Mouse (Mus musculus) frontal cortex, postnatal 14 days (tissue): ENCODE data around the gene Sgms1.
A peak's percentile ranks its signal among the peaks of the same experiment; 100 is the strongest.
"Not testable (repeated sequence)": the region's sequence is repeated elsewhere in the genome, so short reads cannot be mapped to it uniquely, and the experiment has no call there.

Experiments
- DNase-seq, 2 experiments: peaks; one replicate each; pipeline ENCODE4 v3.0.0; 2022; ENCODE audit warnings: low spot score in 2 of 2

Gene Sgms1

DNA sequence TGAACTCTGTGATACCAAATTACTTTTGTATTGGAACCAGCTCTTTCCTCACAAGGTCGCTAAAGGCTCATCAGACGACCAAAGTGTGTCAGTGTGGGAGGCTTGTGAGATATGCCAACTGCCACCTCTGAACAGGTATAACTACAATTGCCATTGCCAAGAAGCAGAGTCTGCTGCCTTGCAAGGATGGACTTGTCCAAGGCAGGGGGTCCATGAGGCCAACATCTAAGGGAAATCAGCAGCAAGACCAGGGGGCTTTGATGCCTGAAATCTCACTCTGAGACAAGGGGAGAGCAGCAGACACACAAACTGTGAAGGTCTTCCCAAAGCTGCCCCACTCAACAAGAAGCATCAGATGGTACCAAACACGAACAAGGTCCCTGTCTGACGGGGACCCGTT lies 251.6 kb downstream of the Sgms1 start:
- no peak for DNase-seq

DNA sequence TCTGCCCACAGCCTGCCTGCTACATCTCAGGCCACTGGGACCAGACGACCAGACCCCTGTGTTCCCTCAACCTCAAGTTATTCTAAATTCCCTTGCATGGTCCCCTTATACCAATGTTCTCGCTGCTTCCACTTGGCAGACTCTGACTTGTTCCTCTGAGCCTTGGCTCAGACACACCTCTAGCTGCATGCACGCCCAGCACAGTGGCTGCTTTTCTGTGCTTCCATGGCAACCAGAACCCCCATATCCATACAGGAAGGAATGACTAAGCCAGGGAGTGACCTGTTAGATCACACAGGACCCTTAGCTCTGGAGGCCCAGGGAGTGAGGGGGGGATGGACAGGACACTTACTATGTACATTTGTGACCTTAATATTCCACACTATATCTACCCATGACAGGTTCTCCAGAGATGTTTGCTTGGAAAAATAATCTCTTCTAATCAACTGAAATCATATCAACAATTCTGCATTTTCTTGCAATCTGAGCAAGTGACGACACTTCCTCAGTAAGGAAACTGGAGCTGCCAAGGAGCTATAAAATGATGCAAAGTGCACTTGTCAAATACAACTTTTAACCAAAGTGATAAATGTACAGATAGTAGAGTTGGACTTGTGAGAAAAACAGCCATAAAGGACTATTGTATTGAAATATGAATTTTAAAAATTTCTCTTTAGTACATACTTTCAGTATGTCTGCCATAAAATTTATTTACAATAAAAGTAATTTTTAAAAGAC lies 252.5 kb downstream of the Sgms1 start:
- DNase-seq: no peak

DNA sequence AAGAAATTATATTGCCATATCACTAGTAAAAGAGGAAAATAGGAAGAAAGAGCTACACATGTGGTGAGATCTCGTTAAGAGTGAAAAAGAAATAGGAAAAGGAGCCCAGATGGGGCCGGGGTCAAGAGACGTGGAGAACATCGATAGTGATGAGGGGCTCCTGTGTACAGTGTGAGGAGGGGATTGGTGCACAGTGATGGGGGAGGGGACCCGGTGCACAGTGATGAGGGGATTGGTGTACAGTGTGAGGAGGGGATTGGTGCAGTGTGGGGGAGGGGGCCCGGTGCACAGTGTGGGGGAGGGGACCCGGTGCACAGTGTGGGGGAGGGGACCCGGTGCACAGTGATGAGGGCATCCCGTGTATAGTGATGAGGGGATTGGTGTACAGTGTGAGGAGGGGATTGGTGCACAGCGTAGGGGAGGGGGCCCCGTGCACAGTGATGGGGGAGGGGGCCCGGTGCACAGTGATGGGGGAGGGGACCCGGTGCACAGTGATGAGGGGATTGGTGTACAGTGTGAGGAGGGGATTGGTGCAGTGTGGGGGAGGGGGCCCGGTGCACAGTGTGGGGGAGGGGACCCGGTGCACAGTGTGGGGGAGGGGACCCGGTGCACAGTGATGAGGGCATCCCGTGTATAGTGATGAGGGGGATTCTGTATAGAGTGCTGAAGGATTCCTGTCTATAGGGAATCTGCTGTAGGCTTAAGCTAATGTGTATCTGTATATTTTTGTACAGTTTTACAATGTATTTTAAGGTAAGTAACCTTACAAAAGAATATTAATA lies 257.6 kb downstream of the Sgms1 start:
- not testable (repeated sequence) for DNase-seq

DNA sequence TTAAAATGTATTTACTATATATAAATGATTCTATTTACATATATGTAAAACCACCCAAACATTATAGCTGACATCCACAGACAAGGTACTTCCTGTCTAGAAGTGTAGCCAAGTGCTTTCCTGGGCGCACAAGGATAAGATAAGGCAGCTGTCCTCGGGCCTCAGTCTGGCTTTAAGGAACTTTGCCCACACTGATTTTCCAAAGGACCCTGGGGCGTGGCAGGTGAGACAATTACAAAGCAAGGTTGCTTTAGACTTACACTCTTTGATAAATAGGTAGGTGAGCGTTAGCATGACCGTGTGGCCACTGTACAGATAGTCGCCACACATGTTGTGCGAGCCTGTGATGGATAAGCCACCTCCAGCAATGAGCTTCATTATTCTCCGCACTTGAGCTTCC lies 260.2 kb downstream of the Sgms1 start:
- no peak for DNase-seq

DNA sequence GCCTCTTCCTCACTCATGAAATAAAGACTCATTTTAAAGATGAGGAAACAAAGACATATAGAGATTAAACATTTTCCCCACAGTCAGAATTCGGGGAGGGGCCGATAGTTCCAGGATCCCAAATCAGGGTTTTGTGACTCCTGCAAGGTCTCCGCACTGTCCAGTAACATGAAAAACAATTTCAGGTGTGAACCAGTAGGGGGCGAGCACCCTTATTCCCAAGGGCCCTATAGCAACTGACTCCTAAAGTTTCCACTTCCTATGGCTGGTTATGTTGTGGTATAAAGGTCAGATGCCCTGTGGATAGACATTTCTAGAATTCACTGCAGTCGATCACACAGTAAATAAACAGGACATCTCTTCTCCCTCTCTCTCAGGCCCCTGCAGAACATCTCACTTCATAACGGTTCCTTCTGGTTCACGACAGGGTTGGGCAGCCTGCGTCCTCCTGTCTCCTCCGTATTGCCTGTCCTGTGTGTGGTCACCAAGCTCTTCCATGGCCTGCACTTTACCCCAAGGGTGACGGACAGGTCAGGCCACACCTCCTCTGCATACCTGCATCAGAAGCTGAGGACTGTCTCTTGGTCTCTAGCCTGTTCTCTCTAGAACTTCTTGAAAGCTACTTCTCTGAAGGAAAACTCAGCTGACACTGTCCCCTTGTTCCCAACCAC lies 262.2 kb downstream of the Sgms1 start:
- DNase-seq: no peak

DNA sequence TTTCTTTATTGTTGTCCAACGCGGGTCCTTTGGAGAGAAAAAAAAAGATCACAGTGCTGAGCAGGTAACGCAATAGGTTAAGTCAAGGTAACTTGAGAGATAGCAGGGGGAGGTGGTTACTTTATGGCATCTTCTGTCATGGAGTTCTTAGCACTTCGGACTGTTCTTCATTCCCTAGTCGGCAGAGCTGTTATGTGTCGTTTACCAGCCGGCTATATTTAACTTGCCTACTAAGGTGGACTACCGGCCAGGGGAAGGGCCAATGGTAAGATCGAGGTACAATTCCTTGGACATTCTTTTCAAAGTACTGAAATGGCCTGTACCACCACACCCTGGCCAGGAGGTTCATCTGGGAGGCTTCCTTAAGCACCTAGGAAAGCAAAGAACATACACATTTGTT lies 265.4 kb downstream of the Sgms1 start:
- no peak for DNase-seq

DNA sequence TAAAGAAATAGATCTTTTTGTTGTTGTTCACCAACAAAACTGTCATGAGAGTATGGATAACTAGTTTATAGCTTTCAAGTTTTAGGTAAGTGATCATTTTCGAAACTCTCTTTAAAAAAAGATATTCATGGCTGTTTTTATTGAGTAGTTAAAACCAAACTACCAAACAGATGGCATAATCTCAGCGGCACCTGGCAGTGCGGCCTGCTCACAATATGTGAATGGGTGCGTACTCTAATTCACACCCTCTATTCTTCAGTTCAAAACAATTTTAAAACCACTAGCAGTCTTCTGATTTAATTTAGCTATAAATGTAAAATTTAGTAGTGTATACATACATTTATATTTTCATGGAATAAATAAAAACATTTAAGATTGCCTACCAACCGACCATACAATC lies 266.3 kb downstream of the Sgms1 start:
- DNase-seq: no peak

DNA sequence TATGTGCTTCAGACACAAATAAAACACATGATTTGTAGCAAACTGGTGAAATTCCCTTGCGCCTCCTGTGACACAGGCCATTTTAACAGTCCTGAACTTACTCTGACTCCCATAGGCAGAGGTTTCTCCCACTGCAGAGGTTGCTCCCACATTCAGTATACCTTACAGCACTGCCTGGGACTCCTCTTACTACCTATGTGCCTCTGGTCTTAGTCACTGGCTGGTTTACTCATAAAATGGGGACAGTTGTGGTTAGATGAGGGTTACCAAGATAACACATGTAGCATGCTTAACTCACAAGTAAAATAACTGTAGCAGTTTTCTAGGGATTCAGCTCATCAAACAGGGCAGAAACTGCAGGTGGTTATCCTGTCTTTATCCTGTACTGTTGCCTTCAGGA lies 268.7 kb downstream of the Sgms1 start:
- no peak for DNase-seq

DNA sequence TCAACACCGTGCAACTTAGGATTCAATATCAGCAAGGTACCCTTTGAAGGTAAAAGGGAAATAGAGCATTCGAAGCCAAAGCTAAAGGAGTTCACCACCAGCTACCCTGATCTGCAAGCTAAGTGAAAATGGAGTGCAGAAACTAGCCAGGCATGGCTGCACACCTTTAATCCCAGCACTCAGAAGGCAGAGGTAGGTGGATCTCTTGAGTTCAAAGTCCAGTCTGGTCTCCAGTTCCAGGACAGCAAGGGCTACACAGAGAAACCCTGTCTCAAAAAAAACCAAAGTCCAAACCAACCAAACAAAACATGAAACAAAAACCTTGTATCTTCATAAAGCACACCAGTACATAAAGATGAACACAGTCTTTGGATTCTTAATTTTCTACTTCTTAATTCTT lies 269.8 kb downstream of the Sgms1 start:
- DNase-seq: no peak

DNA sequence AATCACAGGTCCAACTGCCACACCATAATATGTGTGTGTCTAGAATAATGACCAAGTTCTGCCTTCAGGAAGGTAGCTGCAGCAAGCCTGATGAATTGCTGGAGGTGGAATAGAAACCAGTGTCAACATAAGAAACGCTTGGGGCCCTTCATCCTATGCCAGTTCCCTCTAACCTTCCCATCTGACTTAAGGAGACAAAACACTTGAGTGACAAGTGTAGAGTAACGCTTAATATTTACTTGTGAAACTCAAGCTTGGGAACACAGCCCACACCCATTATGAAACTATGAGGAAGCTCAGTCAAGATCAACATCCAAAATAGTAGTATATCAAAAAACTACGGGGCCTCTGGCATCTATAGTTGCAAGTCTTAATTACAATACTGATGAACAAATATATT lies 271.0 kb downstream of the Sgms1 start:
- DNase-seq: no peak

DNA sequence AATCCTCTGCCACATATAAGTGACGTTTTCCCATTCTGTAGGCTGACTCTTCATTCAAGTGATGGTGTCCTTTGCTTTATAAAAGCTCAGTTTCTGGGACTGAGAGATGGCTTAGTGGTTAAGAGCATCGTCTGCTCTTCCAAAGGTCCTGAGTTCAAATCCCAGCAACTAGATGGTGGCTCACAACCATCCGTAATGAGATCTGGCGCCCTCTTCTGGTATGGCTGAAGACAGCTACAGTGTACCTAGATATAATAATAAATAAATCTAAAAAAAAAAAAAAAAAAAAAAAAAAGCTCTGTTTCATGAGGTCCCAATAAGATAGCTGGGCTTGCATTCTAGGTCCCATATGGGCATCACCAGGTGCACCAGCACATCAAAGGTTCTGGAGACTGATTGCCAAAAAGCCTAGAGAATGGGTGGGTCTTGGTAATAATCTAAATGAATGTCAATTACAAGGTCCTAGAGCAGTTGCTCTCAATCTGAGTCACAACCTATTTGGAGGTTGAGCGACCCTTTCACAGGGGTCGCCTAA lies 272.0 kb downstream of the Sgms1 start:
- DNase-seq: no peak

DNA sequence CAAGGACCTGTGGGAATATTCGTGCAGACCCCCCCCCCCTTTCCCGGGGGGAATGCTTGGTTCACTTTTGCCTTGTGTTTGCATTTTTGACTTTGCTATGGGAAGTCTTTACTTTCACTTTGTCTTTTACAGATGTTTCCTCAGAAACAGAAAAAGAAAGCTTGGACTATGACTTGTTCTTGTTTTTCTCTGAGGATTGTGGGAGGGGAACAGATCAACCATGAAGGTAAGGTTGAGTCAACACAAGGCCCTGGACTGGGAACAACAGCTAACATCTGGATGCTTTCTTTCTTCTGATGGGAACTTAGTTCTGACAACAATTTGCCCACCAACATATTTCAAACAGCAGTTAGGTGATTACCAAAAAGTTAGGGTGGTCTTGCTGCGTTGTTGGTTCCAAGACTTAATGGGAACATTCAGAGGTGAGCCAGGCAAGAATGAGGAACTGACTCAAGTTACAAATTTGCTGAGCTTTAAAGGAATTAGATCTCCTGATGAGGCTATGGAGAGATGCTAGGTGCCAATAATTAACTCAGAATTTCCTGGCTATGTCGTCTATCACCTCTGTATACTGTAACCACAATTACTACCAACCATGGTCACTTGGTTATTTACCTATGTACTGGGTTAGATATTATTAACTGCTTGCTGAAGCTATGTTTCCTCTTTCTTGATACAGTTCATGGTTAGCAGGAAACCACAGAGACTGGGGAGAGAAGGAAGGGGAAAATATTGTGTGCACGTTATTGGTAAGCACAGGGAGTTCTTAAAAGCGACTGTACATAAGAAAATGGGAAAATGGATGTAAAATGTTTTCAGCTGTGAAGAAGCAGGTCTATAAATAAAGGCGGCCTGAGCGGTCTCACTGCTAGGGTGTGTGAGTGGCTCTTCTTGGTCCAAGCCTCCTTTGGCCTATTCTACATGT lies 277.4 kb downstream of the Sgms1 start:
- no peak for DNase-seq

DNA sequence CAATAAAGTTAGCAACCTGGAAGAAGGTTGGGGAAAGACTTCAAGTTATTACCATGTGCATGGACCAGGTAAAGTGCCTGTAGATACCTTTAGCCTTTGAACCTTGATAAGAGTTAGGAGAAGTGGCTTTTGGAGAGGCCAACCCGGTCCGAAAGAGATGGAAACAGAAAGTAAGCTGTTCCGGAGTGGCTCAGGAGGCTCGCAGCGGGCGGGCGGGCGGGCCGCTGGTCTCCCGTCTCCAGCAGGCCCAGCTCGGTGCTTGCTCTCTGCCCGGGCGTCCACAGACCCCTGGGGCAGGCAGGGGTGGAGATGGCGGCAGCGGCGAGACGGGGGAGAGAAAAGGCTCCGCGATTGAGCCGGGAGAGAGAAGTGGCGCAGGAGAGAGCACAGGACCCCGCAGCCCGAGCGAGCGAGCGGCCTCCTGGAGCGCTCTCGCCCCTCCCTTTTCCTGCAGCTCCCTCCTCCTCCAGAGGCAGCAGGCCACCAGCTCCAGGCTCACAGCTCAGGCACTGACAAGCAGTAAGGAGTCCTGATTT lies 281.7 kb downstream of the Sgms1 start, which contains the start of gene Asah2:
Gene Asah2 (minus strand): TSS at position 441 of the 536 bp plus-strand sequence.
- peak; percentile 38 to 41 for DNase-seq

DNA sequence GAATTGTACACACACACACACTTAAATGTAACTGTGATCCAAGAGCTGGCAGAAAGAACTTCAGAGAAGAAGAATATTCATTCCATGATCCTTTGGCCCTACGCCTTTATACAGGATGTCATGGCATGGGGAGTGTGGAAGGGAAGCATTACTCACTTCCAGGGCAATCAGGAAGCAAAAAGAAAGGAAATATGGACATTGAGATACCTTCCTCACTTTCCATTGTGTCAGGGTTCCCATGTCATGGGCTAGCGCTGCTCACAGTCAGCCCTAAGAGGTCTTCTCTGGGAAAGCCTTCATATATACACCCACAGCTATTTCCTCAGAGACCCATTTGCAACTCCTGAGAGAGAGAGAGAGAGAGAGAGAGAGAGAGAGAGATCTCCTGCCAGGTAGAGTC lies 282.8 kb downstream of the Sgms1 start:
- DNase-seq: no peak

DNA sequence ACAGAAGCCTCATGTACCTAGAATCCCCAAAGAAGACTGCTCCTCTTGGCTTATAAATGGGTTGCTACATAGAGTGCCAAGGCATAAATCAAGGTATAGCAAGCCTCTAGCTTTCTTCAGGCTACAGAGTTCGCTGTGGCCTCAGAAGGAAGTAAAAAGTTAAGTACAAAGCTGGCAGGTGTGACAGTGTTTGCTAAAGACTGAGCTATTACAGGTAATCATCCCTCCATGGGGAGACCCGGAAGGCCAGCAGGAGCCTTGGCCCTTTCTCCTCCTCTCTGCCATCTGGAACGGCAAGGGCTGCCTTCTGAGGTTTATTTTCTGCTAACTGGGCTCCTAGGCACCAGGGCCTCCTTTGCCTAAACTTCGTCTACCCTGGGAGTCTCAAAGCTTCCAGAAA lies 285.3 kb downstream of the Sgms1 start:
- DNase-seq: no peak

DNA sequence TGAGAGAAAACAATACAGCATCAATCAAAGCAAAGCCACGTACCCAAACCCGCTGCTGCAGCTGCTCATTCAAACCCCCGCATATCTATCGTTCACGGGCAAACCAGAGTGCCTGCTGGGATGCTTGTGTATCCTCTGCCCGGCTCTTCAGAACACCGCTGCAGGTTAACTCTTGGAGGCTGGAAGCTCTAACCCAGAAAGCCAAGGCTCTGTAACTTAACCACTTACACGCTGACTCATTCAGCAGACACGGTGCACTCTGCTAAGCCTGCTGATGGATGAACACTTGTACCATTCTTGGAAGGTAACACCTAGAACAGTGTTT lies 286.6 kb downstream of the Sgms1 start:
- DNase-seq: no peak

DNA sequence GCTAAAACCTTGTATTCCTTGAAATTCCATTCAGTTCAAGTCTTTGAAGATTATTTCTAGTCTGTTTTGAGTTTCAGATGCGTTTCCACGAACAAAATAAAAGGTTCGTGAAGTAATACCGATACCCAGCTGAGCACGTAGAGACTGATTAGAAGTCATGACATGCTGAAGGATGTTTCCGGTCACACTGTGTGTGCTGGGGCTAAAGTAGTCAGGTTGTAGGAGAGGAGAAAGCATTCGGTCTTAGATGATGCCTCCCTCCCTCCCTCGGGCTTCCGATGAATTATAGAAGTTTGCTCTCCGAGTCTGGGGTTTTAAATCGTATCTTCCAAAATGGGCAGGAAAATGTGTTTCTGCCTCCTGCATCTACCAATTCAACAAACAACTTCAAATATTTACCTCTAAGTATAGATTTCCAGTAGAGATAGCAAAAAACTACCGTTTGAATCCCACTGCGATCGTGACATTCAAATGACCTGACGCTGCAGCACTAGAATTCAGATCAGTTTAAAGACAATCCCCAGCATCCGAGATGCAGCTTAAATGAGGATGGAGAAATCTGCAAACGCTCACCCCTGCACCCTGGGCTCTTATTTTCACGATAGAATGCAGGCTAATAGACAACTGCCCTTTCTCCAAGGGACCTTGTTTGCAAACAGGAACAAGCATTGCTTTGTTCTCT lies 287.1 kb downstream of the Sgms1 start:
- no peak for DNase-seq

DNA sequence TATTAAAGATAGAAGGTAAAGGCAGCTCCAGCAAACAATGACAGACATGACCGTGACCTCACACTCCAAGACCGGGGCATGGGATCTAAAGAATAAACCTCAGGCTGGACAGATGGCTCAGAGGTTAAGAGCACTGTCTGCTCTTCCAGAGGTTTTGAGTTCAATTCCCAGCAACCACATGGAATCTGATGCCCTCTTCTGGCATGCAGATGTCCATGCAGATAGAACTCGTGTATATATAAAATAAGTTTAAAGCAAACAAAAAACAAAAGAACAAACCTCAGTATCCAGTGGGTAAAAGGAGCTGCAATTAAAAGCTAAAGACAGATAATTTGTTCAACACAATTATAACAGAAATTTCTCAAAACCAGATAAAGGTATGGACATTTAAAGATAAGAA lies 290.9 kb downstream of the Sgms1 start:
- DNase-seq: no peak

DNA sequence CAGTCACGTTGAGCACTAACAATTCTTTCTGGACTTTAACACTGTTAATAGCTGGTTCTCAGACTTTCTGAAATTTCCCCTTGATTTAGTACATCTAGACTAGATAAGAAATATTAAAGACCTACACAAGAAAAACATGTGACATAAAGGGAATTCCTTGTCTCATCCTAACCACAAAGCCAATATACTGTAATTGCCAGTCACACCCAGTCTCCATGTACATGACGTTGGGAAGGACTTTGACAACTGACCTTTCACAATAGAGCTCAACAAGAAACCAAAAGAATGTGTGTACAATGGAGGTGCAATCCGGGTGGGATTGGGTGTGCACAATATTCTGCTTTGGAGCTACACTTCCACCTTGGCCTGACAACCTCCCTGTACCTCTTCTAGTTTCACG lies 297.2 kb downstream of the Sgms1 start:
- no peak for DNase-seq

DNA sequence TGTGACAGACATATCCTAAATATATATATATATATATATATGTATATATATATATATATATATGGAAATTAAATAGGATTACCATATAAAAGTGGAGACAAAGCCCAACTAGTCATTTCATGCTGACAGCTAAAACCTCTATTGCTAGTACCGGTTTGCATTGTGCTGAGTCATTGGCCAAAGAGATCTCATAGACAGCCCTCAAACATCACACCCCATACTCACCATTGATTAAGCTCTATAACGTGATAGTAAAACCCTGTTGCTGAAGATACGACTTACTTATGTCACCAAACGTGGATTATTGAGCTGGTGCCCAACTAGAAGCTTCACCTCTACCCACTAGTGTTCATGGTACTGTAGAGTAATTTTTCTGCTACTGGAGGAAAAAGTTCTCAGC lies 298.7 kb downstream of the Sgms1 start:
- DNase-seq: no peak

DNA sequence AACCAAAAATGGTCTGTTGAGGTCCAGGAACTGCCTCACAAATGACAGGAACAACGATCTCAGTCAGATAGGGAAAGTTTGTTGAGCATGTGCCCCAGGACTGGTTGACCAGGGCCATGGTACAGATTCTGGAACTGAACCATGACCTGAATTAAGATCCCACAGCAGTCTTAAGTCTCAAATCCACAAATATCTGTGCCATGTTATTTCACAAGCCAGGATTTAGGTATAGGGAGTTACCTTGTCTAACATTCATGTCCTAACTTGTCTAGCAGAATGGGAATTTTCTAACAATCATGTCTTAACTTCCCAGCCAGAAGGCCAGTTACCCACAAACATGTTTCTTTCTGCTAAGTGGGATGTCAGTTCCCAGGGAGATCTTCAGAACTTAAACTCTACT lies 300.9 kb downstream of the Sgms1 start:
- DNase-seq: no peak
